Mouse (Mus musculus) right cerebral cortex, postnatal 36 days (tissue): ENCODE measurements around the gene Serpinb9f.
"Not testable (repeated sequence)": the region's sequence is repeated elsewhere in the genome, so short reads cannot be mapped to it uniquely, and the experiment has no call there.

Source experiments
- DNase-seq, 2 experiments: peaks; one replicate each; pipeline ENCODE4 v3.0.0; 2022; ENCODE audit warnings: low spot score in 2 of 2, mixed read lengths in 1 of 2

Serpinb9f gene

GRCm38 (mm10) chr13:33323777-33324176, at the start of gene Serpinb9f:
Gene Serpinb9f, plus strand, starts transcription at chr13:33324077.
- DNase-seq = not testable (repeated sequence)

GRCm38 (mm10) chr13:33308631-33309030, 15.2 kb upstream of the Serpinb9f start:
- not testable (repeated sequence) for DNase-seq

GRCm38 (mm10) chr13:33356666-33357065, 32.8 kb downstream of the Serpinb9f start:
- DNase-seq = not testable (repeated sequence)
